Mouse (Mus musculus) central nervous system, embryonic 14 days (tissue): Measurements from ENCODE around the gene Psma5. TPM values are rescaled to one million over a fixed set of nuclear protein-coding genes. Genes with fewer than 3 reads are reported as not detected.

ENCODE experiments used
- polyA plus RNA-seq: library from polyadenylated mRNA; depleted of rRNA; stranded (reverse); fragments of >200 nt; gene quantifications from 2 replicates; pipeline ENCODE4 v1.2.3, GENCODE M21; 2012; rRNA removed

Gene Psma5
- 156 and 157 TPM in 2 replicates for polyA plus RNA-seq

GRCm38 (mm10) chr3:108256719-108257637, at the start of gene Psma5:
Gene Psma5, plus strand, starts transcription at chr3:108256926.

GRCm38 (mm10) chr3:108210771-108211139, 46.0 kb upstream of the Psma5 start, which contains the start of gene Atxn7l2:
Gene Atxn7l2, minus strand, starts transcription at chr3:108210934.

GRCm38 (mm10) chr3:108226558-108227350, 30.0 kb upstream of the Psma5 start, which contains the start of gene Sypl2:
Gene Sypl2, minus strand, starts transcription at chr3:108226648.

GRCm38 (mm10) chr3:108283781-108284601, 27.3 kb downstream of the Psma5 start, which contains the start of gene Sort1:
Gene Sort1, plus strand, starts transcription at chr3:108284082.

Other genes with a start within 250 kb of the Psma5 start
- 30.5 and 36.0 TPM in 2 replicates for gene Gstm1, start 239.0 kb upstream of the Psma5 start, polyA plus RNA-seq
- gene Gstm4, start 212.0 kb upstream of the Psma5 start, polyA plus RNA-seq = 12.5 and 13.8 TPM in 2 replicates
- gene Ampd2, start 170.3 kb upstream of the Psma5 start, polyA plus RNA-seq = 99.0 and 107 TPM in 2 replicates
- 0.11 and 0.16 TPM in 2 replicates for gene Gnat2, start 164.1 kb upstream of the Psma5 start, polyA plus RNA-seq
- gene Gnai3, start 110.8 kb upstream of the Psma5 start, polyA plus RNA-seq = 82.3 and 87.1 TPM in 2 replicates
- gene Gpr61, start 102.0 kb upstream of the Psma5 start, polyA plus RNA-seq = 1.7 and 2.5 TPM in 2 replicates
- 16.0 and 16.7 TPM in 2 replicates for gene Amigo1, start 70.6 kb upstream of the Psma5 start, polyA plus RNA-seq
- gene Cyb561d1, start 55.7 kb upstream of the Psma5 start, polyA plus RNA-seq = 8.1 and 8.7 TPM in 2 replicates
- 51.1 and 56.0 TPM in 2 replicates for gene Atxn7l2, start 46.0 kb upstream of the Psma5 start, polyA plus RNA-seq
- gene Sypl2, start 30.3 kb upstream of the Psma5 start, polyA plus RNA-seq = 2.0 and 2.8 TPM in 2 replicates
- gene Sort1, start 27.2 kb downstream of the Psma5 start, polyA plus RNA-seq = 58.6 and 69.6 TPM in 2 replicates
- gene Mybphl, start 108.0 kb downstream of the Psma5 start, polyA plus RNA-seq = 0.07 and 0.09 TPM in 2 replicates
- gene Psrc1, start 126.9 kb downstream of the Psma5 start, polyA plus RNA-seq = 48.8 and 69.0 TPM in 2 replicates
- gene Celsr2, start 158.6 kb downstream of the Psma5 start, polyA plus RNA-seq = 66.1 and 72.8 TPM in 2 replicates
- gene Sars, start 188.3 kb downstream of the Psma5 start, polyA plus RNA-seq = 193 and 227 TPM in 2 replicates